Mouse (Mus musculus) embryonic facial prominence, embryonic 10.5 days (tissue): ENCODE measurements around the gene Pnp. TPM values are rescaled to one million over a fixed set of nuclear protein-coding genes. Genes with fewer than 3 reads are reported as not detected.
"Not testable (repeated sequence)": the region's sequence is repeated elsewhere in the genome, so short reads cannot be mapped to it uniquely, and the experiment has no call there.

Source experiments
- DNase-seq: peaks from one replicate; pipeline ENCODE4 v3.0.0-alpha.2; 2017; ENCODE audit warnings: low spot score
- H3K27ac ChIP-seq: fragments of 300-500 bp; sonication (generic); replicated peaks from 2 replicates; pipeline ENCODE4 v1.5.1; 2016; ENCODE audit warnings: mild to moderate bottlenecking
- H3K27me3 ChIP-seq: fragments of 300-500 bp; sonication (generic); replicated peaks from 2 replicates; pipeline ENCODE4 v1.6.1; 2016; ENCODE audit warnings: low read depth, mild to moderate bottlenecking; ENCODE audit not compliant: poor library complexity, severe bottlenecking
- H3K36me3 ChIP-seq: fragments of 300-500 bp; sonication (generic); replicated peaks from 2 replicates; pipeline ENCODE4 v1.6.1; 2016; ENCODE audit warnings: mild to moderate bottlenecking, moderate library complexity
- H3K4me1 ChIP-seq: fragments of 300-500 bp; sonication (generic); 2 replicates; pipeline ENCODE4 v1.6.1; 2016
- H3K4me3 ChIP-seq: fragments of 300-500 bp; sonication (generic); 2 replicates; pipeline ENCODE4 v1.5.1; 2016; ENCODE audit warnings: mild to moderate bottlenecking, moderate library complexity
- H3K9me3 ChIP-seq: fragments of 300-500 bp; sonication (generic); 2 replicates; pipeline ENCODE4 v1.6.1; 2016; ENCODE audit warnings: mild to moderate bottlenecking
- WGBS: fragments of 180-500 bp; shearing (Covaris S2); methylation state at CpG from one replicate; pipeline ENCODE4 v1.1.7; 2016; 5-methylcytosine and 5-hydroxymethylcytosine counted together
- polyA plus RNA-seq: library from polyadenylated mRNA; unstranded; fragments of >200 nt; fragmentation: Nextera tagmentation; extraction: Ambion mirVana; gene quantifications from 2 replicates; pipeline ENCODE4 v1.2.1, GENCODE M21; 2016

Gene Pnp
- polyA plus RNA-seq, result 74.5 and 78.8 TPM in 2 replicates

DNA sequence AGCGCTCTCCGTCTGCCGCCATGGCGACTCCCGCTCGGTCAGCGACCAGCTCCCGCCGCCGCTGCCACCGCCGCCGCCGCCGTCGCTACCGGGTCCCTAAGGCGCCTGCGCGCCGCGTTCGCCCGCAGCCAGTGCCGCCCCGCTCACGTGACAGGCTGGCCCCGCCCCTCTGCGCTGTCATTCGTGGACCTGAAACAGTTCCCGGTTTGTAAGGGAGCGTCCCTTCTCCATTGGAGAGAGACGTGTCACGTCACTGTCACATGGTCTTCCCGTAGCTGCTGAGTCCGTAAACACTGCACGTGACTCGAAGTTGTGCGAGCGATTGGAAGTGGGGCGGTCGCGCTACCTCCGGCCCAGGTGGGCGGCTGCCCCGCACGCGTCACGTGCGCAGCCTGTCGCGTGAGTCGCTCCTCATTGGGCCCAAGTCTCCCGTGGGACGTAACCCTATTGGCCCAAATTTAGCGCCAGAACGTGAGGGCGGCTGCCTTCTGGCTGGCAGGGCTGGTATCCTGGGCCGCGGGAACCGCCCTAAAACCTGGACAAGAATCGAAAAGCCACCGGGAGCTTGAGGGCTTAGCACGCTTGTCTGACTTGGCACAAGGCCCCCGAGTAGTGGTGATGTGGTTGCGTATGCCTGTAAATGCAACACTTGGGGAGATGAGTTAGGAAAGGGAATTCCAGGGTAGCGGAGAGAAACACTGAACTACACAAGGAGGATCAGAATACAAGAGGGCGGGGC lies at the start of gene Pnp, which contains the start of gene Pip4p1:
Pnp (plus strand) TSS at position 329 of the 739 bp plus-strand sequence.
Pip4p1 (minus strand) TSS at position 103 of the 739 bp plus-strand sequence.
- Histone ChIP-seq H3K27me3 (no peaks in the 10 kb centered on the region), H3K27ac (peak within 1 kb of the TSS; percentile 93), H3K4me3 (peak within 1 kb of the TSS; percentile 94), H3K4me1 (peaks cover 34% of the 10 kb centered on the region), H3K36me3 (peaks cover 38% of the 10 kb centered on the region), H3K9me3 (no peaks in the 10 kb centered on the region)
- DNase-seq, result peak; percentile 98
- WGBS, result under 1% methylated on average over 68 of the region's 68 CpGs

DNA sequence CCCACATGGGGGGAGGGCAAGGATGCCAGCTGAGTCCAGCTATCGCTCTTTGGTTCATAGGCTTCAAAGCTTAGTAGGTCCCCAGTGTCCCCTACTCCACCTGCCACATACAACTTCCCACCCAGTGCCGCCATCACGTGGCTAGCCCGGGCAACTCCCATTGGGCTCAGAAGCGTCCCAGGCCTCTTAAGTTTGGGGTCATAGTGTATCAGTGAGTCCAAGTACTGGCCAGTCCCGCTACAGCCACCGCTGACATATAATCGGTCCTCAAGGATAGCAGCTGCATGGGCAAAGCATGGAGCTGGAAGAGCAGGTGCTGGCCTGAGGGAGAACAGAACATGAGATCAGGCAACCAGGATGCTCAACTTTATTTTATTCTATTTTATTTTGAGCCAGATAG lies 39.3 kb upstream of the Pnp start:
- Histone ChIP-seq H3K9me3 (no peaks in the 10 kb centered on the region), H3K27me3 (peaks cover 15% of the 10 kb centered on the region), H3K27ac (no peak overlapping the region), H3K4me3 (no peak overlapping the region), H3K4me1 (peaks cover 6% of the 10 kb centered on the region), H3K36me3 (no peaks in the 10 kb centered on the region)
- WGBS, result 94% methylated on average over 8 of the region's 8 CpGs
- DNase-seq, result no peak

DNA sequence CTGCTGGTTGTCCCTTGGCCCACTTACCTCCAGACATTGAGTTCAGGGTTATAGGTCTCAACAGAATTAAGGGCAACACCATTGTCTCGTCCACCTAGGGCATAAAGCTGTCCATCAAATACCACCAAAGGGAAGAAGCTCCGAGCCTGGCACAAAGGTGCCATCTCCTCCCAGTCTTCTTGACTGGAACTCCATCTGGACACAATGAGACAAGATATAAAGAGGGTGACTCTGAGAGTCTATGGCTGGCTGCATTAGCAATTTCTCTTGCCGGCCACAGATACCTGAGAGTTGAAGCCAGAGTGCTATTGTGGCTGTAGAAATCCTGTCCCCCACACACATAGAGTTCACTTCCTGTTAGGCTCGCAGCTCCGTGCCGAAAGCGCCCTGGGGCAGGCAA lies 38.8 kb upstream of the Pnp start:
- Histone ChIP-seq H3K4me1 (peaks cover 11% of the 10 kb centered on the region), H3K27ac (no peak overlapping the region), H3K36me3 (no peaks in the 10 kb centered on the region), H3K9me3 (no peaks in the 10 kb centered on the region), H3K27me3 (peaks cover 20% of the 10 kb centered on the region), H3K4me3 (no peak overlapping the region)
- no peak for DNase-seq
- 87% methylated on average over 7 of the region's 7 CpGs for WGBS

DNA sequence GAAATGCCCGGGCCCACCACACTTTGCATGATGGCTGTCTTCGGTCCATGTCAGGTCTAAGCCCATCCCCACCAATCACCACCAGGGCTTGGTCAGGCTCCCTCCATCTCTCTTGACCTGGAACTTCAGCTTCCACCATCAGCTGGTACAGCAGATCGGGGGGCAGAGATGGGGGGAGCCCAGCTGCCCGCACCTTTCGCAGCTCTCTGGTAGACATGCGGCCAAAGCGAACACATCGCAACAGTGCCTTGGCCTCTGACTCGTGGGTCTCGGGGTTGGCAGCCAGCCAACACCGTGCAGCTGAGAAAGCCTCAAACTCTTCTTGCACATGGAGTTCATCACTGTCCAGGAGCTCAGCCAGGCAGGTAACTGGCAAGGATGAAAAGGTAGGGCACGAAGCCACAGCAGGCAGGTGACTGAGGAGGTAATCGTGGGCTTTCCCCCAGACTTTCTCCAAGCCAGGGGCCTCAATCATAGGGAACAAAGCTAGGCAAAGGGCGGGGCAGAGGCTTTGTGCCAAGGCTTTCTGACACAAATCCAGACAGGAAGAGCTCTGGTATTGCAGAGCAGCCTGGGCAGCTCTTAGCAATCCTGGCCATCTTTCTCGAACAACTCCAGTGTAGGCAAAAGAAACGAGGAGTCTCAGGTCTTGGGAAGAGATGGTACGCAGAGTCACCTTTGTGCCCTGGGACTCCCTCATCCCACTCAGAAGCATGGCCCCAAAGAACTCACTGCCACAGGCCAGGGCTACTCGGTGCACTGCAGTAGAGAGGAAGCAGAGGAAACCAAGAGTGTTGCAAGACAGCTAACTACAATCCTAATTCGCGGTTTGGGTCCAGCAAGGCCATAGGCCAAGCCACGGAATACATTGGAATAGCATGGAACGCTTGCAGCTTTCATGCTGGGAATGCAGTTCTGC lies 38.1 kb upstream of the Pnp start:
- no peak overlapping the region for H3K4me3 ChIP-seq
- no peak overlapping the region for H3K27ac ChIP-seq
- H3K9me3 ChIP-seq, result no peaks in the 10 kb centered on the region
- DNase-seq, result no peak
- 90% methylated on average over 22 of the region's 22 CpGs for WGBS
- peaks cover 15% of the 10 kb centered on the region for H3K4me1 ChIP-seq
- no peaks in the 10 kb centered on the region for H3K36me3 ChIP-seq
- peaks cover 27% of the 10 kb centered on the region for H3K27me3 ChIP-seq

DNA sequence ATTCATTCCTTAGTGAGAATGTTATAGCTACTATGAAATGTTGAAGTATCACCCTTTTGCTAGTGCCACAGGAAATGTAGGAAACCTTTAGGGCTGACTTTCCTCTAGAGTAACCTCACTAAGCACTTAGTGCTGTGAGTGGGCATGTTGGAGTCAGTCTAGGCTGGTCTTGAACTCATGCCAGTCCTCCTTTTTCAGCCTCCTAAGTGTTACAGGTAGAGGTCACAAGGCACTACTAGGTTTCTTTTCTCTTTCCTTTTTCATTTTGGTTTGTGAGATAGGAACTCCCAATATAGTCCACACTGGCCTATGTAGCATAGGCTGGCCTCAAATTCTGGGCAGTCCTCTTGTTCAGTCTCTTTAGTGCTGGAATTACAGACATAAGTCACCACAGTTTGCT lies 35.5 kb upstream of the Pnp start:
- H3K4me3 ChIP-seq, result no peak overlapping the region
- peaks cover 15% of the 10 kb centered on the region for H3K4me1 ChIP-seq
- H3K27ac ChIP-seq, result no peak overlapping the region
- no peaks in the 10 kb centered on the region for H3K9me3 ChIP-seq
- no peaks in the 10 kb centered on the region for H3K36me3 ChIP-seq
- peaks cover 29% of the 10 kb centered on the region for H3K27me3 ChIP-seq
- no peak for DNase-seq

DNA sequence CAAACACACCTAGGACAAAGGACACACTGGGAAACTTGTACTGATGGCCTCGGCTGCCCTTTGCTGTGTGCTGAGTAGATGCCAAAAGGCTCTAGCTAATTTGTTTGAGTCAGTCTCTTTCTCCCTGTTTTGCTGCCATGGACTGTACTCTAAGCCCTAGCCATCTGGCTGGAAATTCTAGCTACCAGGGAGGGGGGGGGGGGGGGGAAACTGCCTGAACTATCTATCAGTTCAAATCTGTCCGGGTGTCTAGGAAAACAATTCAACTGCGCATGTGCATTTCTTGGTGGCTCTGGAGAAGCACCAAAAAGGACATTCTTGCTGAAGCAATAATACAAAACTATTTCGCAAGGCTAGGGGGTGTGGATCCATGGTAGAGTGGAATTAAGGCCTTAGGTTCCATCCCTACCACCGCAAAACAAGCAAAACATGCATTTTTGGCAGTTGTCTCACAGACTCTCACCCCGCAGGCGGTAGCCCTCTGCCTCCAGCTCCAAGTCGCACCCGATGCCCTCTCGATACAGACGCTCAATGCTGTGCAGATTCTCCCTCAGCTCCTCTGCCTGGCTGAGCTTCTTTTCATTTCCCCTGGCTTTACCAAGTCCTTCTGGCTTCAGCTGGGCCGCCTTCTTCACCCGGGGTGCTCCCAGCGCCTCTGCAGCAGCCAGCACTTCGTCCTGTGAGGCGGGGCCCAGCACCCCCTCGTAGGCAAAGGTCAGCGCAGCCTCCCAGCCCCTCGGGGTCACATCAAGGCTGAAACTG lies 34.7 kb upstream of the Pnp start:
- peaks cover 15% of the 10 kb centered on the region for H3K4me1 ChIP-seq
- H3K27ac ChIP-seq, result peak overlapping the region; percentile 65
- no peaks in the 10 kb centered on the region for H3K36me3 ChIP-seq
- H3K4me3 ChIP-seq, result peak overlapping the region; percentile 61
- peak; percentile 29 for DNase-seq
- WGBS, result 15% methylated on average over 19 of the region's 19 CpGs
- H3K9me3 ChIP-seq, result no peaks in the 10 kb centered on the region
- H3K27me3 ChIP-seq, result peaks cover 29% of the 10 kb centered on the region

DNA sequence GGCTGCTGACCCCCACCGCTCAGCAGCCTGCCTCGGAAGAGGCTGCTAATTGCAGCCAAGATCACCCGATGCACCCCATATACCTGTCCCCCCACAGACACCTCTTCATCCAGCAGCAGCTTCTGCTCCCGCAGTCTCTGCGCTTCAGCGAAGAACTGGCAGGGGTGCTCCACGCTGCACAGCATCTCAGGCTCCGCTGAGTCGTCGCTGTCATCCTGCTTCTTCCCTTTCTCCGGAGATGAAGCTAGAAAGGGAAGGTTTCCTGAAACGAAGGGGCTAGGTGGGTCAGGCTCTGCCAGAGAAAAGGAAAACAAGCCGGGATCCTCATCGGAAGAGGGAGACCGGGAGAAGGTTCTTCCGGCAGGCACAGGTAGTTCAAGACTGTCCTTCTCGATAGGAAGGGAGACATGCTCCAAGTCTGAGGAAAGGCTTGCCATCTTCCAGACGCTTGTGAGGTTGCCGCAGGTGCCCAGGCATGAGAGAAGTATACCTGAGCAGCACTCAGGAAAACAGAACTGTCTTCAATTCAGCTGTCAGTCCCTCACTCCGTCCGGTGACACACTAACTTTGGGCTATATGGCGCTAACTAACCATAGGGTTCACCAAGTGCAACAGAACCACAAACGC lies 34.0 kb upstream of the Pnp start:
- H3K4me3 ChIP-seq, result peak overlapping the region; percentile 61
- peaks cover 15% of the 10 kb centered on the region for H3K4me1 ChIP-seq
- H3K27me3 ChIP-seq, result peaks cover 29% of the 10 kb centered on the region
- 12% methylated on average over 23 of the region's 23 CpGs for WGBS
- DNase-seq, result no peak
- H3K9me3 ChIP-seq, result no peaks in the 10 kb centered on the region
- H3K36me3 ChIP-seq, result no peaks in the 10 kb centered on the region
- H3K27ac ChIP-seq, result peak overlapping the region; percentile 65

DNA sequence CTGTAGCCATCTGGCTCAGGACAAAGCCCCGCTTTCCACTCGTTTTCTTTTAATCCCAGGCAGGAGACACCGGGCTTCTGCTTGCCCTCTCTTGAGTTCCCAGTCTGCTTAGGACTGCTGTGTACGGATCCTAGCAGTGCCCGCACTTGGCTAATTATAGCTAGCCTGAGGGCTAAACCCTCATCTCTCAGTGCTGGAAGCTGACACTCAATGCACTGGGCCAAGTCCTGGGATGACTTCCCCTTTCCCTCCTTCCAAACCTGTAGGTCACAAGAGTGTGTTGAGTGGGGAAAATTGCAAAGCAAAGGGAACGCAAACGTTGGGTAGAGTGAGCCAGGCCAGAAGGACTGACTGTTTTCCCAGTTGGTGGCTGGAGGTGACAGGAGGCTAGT lies 33.5 kb upstream of the Pnp start, which contains the start of gene Klhl33:
Klhl33 (minus strand) TSS at position 134 of the 392 bp plus-strand sequence.
- H3K4me1 ChIP-seq, result peaks cover 15% of the 10 kb centered on the region
- no peaks in the 10 kb centered on the region for H3K9me3 ChIP-seq
- H3K4me3 ChIP-seq, result peak within 1 kb of the TSS; percentile 61
- peak; percentile 14 for DNase-seq
- peak within 1 kb of the TSS; percentile 65 for H3K27ac ChIP-seq
- 34% methylated on average over 7 of the region's 7 CpGs for WGBS
- H3K36me3 ChIP-seq, result no peaks in the 10 kb centered on the region
- peaks cover 29% of the 10 kb centered on the region for H3K27me3 ChIP-seq

DNA sequence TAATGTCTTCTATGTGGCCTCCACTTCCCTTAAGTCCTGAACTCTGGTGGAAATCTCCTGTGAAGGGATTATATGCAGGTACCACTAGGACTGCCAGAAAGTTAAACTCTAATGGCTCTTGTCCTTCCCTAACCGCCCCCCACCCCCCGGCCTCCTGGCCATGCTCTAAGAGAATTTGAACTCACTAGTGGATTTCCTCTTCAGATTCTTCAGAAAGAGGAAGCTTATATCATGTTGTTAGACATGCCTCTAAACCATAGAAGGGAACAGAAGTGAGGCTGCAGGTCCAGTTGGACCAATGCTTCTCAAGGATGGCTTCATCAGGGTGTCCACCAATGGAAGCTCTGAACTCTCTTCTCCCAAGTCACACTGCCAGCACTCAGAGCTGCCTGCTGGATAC lies 32.9 kb upstream of the Pnp start:
- H3K4me3 ChIP-seq, H3K36me3 ChIP-seq, H3K9me3 ChIP-seq, H3K27ac ChIP-seq, DNase-seq: not testable (repeated sequence)
- Histone ChIP-seq H3K4me1 (peaks cover 15% of the 10 kb centered on the region), H3K27me3 (peaks cover 29% of the 10 kb centered on the region)
- WGBS, result 91% methylated on average over 2 of the region's 2 CpGs

DNA sequence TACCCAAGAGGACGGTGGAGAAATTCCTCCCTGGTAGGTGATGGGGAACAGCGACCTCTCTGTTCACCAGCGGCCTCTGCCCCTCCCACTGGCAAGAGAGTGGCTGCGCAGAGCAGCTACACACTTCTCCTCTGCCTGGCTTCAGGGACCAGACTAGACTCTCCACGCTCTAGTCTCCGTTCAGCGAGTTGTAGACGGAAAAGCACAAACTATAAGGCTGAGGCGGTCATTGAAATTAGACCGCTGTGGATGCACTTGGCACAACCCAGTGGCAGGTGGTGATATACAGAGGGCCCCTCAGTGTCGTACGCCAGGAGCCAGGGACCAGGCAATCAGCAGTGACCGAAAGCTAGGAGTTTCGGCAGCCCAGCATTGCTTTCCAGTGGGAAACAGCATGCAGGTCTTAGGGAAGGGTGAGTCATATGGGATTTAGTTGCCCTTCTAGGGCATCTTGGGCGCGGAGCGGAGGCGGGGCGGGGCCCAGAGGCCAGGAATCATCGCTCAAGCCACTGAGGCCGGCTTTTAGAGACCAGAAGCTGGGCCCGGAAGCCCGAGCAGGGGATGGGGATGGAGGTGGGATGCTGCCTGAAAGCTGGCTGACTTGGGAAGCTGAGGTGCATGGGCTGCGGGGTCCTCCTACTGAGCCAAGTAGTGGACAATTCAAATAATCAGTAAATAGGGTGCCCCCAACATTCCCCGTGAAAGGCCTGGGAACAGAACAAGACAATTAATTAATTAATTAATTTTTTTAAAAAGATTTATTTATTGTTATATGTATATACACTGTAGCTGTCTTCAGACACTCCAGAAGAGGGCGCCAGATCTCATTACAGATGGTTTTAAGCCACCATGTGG lies 26.7 kb upstream of the Pnp start:
- peak overlapping the region; percentile 61 for H3K4me3 ChIP-seq
- no peaks in the 10 kb centered on the region; the same call in 1 of the 2 replicates for H3K27me3 ChIP-seq
- peak overlapping the region; percentile 69 for H3K27ac ChIP-seq
- no peaks in the 10 kb centered on the region for H3K36me3 ChIP-seq
- 2% methylated on average over 26 of the region's 26 CpGs for WGBS
- peaks cover 8% of the 10 kb centered on the region for H3K4me1 ChIP-seq
- peak; percentile 70 for DNase-seq
- no peaks in the 10 kb centered on the region for H3K9me3 ChIP-seq

DNA sequence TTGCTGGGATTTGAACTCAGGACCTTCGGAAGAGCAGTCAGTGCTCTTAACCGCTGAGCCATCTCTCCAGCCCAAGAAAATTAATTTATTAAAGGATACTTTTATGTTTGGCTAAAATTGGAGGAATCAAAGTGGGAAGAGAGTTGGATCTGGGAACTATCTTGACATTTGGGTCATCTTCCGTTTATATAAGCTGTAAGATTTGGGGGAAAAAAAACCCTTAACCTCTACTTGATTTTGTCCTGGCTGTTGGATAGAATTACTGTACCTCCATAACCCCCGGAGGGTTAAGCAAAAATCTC lies 26.1 kb upstream of the Pnp start:
- no peaks in the 10 kb centered on the region; the same call in 1 of the 2 replicates for H3K27me3 ChIP-seq
- no peak overlapping the region for H3K4me3 ChIP-seq
- H3K27ac ChIP-seq, result no peak overlapping the region
- no peaks in the 10 kb centered on the region for H3K36me3 ChIP-seq
- no peak for DNase-seq
- H3K4me1 ChIP-seq, result peaks cover 8% of the 10 kb centered on the region
- no peaks in the 10 kb centered on the region for H3K9me3 ChIP-seq
- 80% methylated on average over 4 of the region's 4 CpGs for WGBS
